Mouse (Mus musculus) cerebellum, adult (tissue): ENCODE data around the gene Ift140.

Experiments
- ATAC-seq: cut with Nextera tagmentation; 2 replicates; pipeline ENCODE4 v1.9.2; 2017; ENCODE audit warnings: mild to moderate bottlenecking, moderate library complexity, mixed read lengths; ENCODE audit not compliant: insufficient number of reproducible peaks, low FRiP score, low TSS enrichment

The Ift140 gene

GRCm38 (mm10) chr17:25068690-25069089, 52.8 kb downstream of the Ift140 start:
- no peak for ATAC-seq

DNA sequence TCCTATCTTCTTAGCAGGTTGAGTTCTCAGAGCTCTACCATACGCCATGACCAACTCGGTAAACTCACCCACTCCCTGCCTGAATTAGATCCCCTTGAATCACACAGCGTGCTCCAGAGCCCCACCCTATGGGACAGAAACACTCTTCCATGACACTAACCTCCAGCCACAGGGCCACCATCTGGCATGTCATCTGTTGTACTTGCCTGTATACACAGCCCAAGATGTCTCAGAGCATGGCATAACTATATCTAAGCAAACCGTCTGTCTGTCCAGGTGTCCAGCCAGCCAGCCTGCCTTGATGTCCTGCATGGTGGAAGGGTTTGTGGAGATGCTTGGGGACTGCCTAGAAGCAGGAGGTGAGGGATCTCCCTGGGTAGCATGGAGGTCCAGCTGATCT, 61.0 kb downstream of the Ift140 start:
- ATAC-seq, result no peak; the same call in 1 of the 2 replicates

DNA sequence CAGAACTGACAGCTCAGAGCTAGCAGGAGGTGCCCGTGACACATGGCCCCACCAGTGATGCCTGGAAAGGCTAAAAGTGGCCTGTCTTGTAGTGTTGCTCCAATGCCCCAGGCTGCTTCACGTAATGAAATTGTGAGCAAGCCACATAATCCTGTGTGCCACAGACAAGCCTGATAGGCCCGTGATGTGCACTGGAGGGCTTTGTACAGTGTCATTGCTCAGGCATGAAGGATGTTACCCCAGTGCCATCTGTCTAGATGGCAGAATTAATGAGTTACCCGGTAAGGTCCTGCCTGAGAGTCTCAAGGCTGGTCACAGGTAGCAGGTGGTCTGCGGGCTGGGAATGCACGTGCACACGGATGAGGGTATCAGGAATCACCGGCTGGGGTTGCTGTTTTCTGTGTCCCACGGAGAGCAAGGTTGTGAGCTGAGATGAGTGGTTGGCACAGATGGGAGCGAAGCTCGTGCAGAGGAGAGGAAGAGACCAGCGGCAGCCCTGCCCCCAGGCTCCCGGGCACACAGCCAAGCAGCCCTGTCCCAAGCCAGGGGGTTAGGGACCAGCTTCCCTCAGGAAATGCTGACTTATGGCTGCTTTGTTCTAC, 62.0 kb downstream of the Ift140 start:
- ATAC-seq, result peak; percentile 36; the same call in 1 of the 2 replicates

GRCm38 (mm10) chr17:25080210-25080609, 64.3 kb downstream of the Ift140 start:
- ATAC-seq, result no peak

- no peak for ATAC-seq
These were observed 65.1 kb downstream of the Ift140 start for GRCm38 (mm10) chr17:25080960-25081381.

GRCm38 (mm10) chr17:25082081-25082847, 66.4 kb downstream of the Ift140 start:
- no peak for ATAC-seq

- no peak for ATAC-seq
These were observed 67.0 kb downstream of the Ift140 start for GRCm38 (mm10) chr17:25082887-25083286.

GRCm38 (mm10) chr17:25083444-25083931, 67.6 kb downstream of the Ift140 start, which contains the start of gene Tmem204:
Gene Tmem204, minus strand, starts transcription at chr17:25083591.
- no peak for ATAC-seq

GRCm38 (mm10) chr17:25084835-25085385, 69.0 kb downstream of the Ift140 start:
- ATAC-seq, result no peak

- ATAC-seq, result no peak
These were observed 70.8 kb downstream of the Ift140 start for GRCm38 (mm10) chr17:25086724-25087123.

GRCm38 (mm10) chr17:25089158-25089557, 73.3 kb downstream of the Ift140 start:
- ATAC-seq, result no peak

DNA sequence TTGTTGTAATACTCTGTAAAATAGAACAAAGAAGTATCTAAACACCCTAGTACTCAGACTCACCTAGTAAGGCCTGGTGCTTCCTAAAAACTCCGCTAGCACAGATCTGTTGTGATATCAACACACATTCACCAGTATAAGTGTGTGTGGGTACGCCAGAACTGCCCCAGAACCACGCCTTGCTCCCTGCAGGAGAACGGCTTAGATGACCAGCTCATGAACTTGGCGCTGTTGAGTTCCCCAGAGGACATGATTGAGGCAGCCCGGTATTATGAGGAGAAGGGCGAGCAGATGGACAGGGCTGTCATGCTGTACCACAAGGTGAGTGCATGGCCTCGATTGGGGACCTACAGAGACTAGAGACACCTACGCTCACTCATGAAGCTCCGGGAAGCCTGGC, 74.6 kb downstream of the Ift140 start:
- no peak for ATAC-seq

DNA sequence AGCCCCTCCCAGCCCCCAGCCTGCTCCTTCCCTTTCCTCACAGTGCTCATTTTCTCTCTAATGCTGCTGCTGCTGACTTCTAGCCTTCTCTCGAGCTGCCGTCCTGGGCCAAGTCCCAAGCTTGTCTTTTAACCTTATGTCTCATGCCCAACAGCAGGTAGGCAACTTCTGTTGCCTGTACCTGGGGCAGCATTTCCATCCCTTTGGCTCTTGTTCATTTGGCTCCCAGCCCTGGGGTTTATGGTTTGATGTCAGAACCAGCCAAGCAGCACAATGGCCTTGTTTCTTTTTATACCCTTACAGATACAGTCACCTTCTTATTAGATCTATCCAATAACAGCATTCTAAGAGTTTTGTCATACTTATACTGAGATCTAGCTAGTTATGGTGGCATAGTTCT, 80.3 kb downstream of the Ift140 start:
- no peak; the same call in 1 of the 2 replicates for ATAC-seq

DNA sequence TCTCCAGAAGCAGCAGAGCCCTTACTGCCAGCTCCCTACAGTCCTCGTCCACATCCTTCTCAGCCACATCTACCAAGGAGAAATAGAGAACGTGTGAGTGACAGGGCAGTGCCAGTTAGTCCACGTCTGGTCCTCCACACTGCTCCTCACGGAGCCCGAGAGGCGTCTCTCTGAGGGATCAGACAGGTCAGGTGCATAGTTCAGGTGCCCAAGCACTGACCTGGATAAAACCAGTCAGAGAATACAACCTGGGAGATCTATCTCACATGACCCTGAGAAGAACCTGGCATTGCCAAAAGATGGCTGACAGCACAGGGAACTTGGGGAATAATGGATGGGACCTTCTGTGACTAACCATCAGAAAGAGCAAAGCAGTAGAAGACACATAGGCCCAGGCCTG, 84.2 kb downstream of the Ift140 start:
- no peak for ATAC-seq

DNA sequence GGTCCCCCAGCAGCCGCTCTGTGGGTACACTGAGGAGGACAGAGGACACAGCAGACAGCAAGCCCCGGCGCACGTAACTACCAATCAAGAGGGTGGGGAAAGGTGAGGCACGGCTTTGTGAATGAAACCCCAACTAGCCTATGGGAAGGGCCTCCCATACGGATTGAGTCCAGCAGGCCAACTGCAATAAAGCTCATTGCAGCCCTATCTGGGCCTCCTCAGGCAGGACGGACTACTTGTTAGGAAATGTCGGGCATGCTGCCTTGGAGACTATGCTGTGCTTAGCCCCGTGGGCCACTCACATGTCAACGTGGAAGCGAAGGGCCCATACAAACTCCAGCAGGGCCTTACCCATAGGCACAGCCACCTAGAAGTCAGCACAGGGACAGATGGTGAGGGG, 85.5 kb downstream of the Ift140 start:
- no peak for ATAC-seq

DNA sequence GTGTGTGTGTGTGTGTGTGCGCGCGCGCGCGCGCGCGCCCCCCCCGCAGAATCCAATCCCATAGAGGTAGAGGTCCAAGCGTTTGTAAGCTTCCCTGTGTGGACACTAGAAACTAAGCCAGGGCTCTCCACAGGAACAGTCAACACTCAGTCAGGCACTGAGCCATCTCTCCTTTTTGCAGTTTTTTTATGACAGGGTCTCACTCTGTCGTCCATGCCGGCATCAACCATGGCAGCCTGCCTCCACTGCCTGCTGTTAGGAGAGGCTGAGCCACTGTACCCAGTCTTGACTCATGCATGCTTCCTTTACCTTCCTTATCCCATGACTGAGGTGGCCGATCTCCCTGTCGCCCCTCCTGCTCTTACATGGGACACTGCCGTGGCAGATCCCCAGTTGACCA, 91.9 kb downstream of the Ift140 start:
- ATAC-seq, result no peak

GRCm38 (mm10) chr17:25109578-25109977, 93.7 kb downstream of the Ift140 start:
- ATAC-seq, result no peak

DNA sequence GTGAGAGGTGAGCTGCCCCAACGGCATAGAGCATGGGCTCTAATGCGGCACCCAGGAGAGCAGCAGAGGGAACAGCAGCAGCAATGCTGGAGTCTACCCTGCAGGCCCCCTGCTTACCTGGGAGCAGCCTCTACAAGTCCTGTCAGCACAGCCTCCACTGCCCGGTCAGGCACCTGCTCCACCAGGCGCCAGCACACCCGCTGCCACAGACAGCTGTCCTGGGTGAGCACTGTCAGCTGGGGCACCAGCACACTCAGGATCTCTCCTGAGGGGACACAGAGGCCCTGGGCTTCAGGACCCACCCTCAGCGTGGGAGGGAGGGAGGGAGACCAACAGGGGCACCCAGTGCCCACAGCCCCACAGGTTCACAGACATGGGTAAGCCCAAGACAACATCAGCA, 94.7 kb downstream of the Ift140 start:
- no peak for ATAC-seq

GRCm38 (mm10) chr17:25111220-25111619, 95.3 kb downstream of the Ift140 start:
- no peak for ATAC-seq

GRCm38 (mm10) chr17:25111739-25112422, 96.0 kb downstream of the Ift140 start:
- peak; percentile 38; the same call in 1 of the 2 replicates for ATAC-seq

- no peak for ATAC-seq
These were observed 96.5 kb downstream of the Ift140 start for GRCm38 (mm10) chr17:25112423-25112810.
